Mouse (Mus musculus): ENCODE measurements around the gene Rnf167.

- TF ChIP-seq POLR2A (IDR thresholded peaks at IDR 0.05; ENCODE audit: borderline replicate concordance, extremely low read depth, insufficient read depth, insufficient read length, poor library complexity, severe bottlenecking) (no peak), CTCF (IDR thresholded peaks at IDR 0.05; ENCODE audit: borderline replicate concordance, extremely low read depth, insufficient read depth, insufficient read length) (peak; percentile 40; the same call in 1 of the 2 replicates)
These were observed 17.5 kb upstream of the Rnf167 start for GRCm38 (mm10) chr11:70629557-70629956.

Measured in brain, embryonic 14.5 days (tissue).